14 mouse cellular contexts compared by ENCODE assay signal in genomic region chr5:112367929-112368328, GRCm38 (mm10). TPM values are rescaled to one million over a fixed set of nuclear protein-coding genes. Genes with fewer than 3 reads are reported as not detected.
"Had no signal": no experiment of that assay in that cellular context is flagged by ENCODE, and none has a peak within 500 bp of the region (broad histone marks: within the 10 kb centered on the region; RNA-seq: fewer than 3 reads in every experiment).

No protein-coding gene starts in this region.

- H3K4me3 ChIP-seq: limb, embryonic 15.5 days; liver, embryonic 12.5 days; midbrain, embryonic 10.5 days; midbrain, embryonic 15.5 days; neural tube, embryonic 13.5 days had no signal

- H3K27ac ChIP-seq: limb, embryonic 15.5 days; liver, embryonic 12.5 days; midbrain, embryonic 15.5 days; neural tube, embryonic 13.5 days had no signal

- ATAC-seq: liver, embryonic 12.5 days; midbrain, embryonic 15.5 days had no signal

- H3K27me3 ChIP-seq: limb, embryonic 15.5 days; liver, embryonic 12.5 days; midbrain, embryonic 15.5 days; neural tube, embryonic 13.5 days had no signal

- H3K9ac ChIP-seq: limb, embryonic 15.5 days; liver, embryonic 12.5 days; lung, embryonic 14.5 days; midbrain, embryonic 15.5 days; neural tube, embryonic 13.5 days had no signal

- DNase-seq: kidney, adult 8-10 months; kidney, postnatal 25 days; lung, embryonic 14.5 days; lung, postnatal 10 days; lung, postnatal 4 days; right cerebral cortex, postnatal 25 days; thymus, postnatal 4 days had no signal

- H3K4me2 ChIP-seq: limb, embryonic 15.5 days; liver, embryonic 12.5 days; lung, embryonic 14.5 days; midbrain, embryonic 15.5 days; neural tube, embryonic 13.5 days had no signal

- H3K9me3 ChIP-seq: limb, embryonic 15.5 days; liver, embryonic 12.5 days; midbrain, embryonic 10.5 days; midbrain, embryonic 15.5 days; neural tube, embryonic 13.5 days had no signal

RNA-seq across cellular contexts. Expression of gene Gm6583, which starts 12.1 kb away (rescaled TPM):
- polyA plus RNA-seq: small intestine, adult 2 months had no signal

RNA-seq across cellular contexts. Expression of gene Asphd2, which starts 26.7 kb away (rescaled TPM):
- polyA plus RNA-seq: liver, embryonic 16.5 days had no signal
